Mouse (Mus musculus): ENCODE results near the gene Chuk. TPM values are rescaled to one million over a fixed set of nuclear protein-coding genes. Genes with fewer than 3 reads are reported as not detected.

Chuk gene
- polyA plus RNA-seq, 1 experiment from 2014 or later: 29.6 TPM

DNA sequence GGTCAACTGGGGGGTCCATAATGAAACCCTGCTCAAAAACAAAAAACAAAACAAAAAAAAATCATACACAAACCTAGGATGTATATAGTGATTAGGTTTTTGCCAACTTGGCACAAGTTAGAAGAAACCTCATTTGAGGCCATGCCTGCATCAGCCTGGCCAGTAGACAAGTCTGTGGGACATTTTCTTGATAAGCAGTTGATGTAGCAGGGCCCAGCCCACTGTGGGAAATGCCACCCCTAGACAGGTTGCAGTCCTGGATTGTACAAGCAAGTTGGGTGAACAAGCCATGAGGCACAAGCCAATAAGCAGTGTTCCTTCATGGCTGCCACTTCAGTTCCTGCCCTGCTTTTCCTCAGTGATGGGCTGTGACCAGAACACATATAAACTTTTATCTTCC lies 6.4 kb downstream of the Chuk start:
- Histone ChIP-seq H3K36me3 (replicated peaks; ENCODE audit: insufficient read depth, low read length) (peaks cover 46% of the 10 kb centered on the region), H3K9ac (replicated peaks) (no peak overlapping the region), H3K4me1 (ENCODE audit: insufficient read depth) (peaks cover 12% of the 10 kb centered on the region; the same call in 1 of the 2 replicates), H3K27me3 (ENCODE audit: insufficient read depth, low read length) (no peaks in the 10 kb centered on the region), H3K9me3 (ENCODE audit: low read length) (peaks cover 3% of the 10 kb centered on the region), H3K4me3 (ENCODE audit: low read depth, low read length) (no peak overlapping the region), H3K4me2 (ENCODE audit: low read depth, low read length) (no peak overlapping the region), H3K27ac (ENCODE audit: low read depth) (no peak overlapping the region)
- TF ChIP-seq CTCF (IDR thresholded peaks at IDR 0.05; ENCODE audit: low read depth) (no peak), EP300 (IDR thresholded peaks at IDR 0.05; ENCODE audit: low read depth) (no peak)
- ATAC-seq: no peak
- no peak for DNase-seq

DNA sequence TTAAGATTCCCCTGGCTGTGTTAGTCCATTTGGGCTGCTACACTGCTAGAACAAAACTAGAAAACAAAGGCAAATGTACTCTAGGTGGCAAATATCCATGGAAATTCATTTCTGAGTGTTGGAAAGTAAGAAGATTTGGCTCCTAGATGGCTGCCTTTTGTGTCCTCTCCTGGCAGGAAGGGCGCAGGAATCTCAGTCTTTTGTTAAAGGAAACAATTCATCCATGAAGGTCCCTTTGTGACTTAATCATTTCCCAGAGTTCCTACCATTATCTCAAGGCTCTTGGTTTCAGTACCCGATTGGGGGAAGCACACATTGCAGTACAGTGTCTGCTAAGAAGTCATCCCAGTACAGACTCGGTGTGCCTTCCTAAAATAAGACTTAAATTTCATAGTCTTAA lies 21.0 kb downstream of the Chuk start:
- Histone ChIP-seq H3K9me3 (ENCODE audit: low read length) (no peaks in the 10 kb centered on the region), H3K4me2 (ENCODE audit: low read depth, low read length) (no peak overlapping the region), H3K9ac (replicated peaks) (no peak overlapping the region), H3K4me3 (ENCODE audit: low read depth, low read length) (no peak overlapping the region), H3K4me1 (ENCODE audit: insufficient read depth) (no peaks in the 10 kb centered on the region), H3K27me3 (ENCODE audit: insufficient read depth, low read length) (no peaks in the 10 kb centered on the region), H3K36me3 (replicated peaks; ENCODE audit: insufficient read depth, low read length) (peaks cover 47% of the 10 kb centered on the region), H3K27ac (ENCODE audit: low read depth) (no peak overlapping the region)
- no peak for ATAC-seq
- DNase-seq: no peak
- WGBS (ENCODE audit: insufficient replicate concordance): 81% methylated on average over 3 of the region's 3 CpGs
- no peak for TF ChIP-seq EP300 (IDR thresholded peaks at IDR 0.05; ENCODE audit: low read depth)
- TF ChIP-seq CTCF (IDR thresholded peaks at IDR 0.05; ENCODE audit: low read depth): no peak

DNA sequence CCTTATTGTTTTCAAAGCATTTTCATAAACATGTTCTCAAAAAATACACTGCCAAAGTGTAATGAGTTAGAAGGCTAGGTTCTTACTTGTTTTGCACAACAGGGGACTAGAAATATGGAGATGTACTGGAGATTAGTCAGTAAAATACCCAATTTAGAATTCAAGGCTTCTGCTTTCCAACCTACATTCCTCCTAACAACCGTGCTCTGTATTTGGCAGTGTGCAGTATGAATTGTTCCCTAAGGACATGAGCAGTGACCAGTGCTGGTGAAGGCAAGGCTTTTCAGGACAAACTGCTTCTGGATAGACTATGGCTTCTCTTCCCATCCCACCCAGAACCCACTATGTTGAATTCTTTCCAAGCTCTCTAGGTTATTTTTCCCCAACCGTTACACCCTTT lies 26.4 kb downstream of the Chuk start:
- WGBS (ENCODE audit: insufficient replicate concordance): 81% methylated on average over 2 of the region's 2 CpGs
- Histone ChIP-seq H3K27ac (ENCODE audit: low read depth) (no peak overlapping the region), H3K36me3 (replicated peaks; ENCODE audit: insufficient read depth, low read length) (peaks cover 62% of the 10 kb centered on the region), H3K27me3 (ENCODE audit: insufficient read depth, low read length) (no peaks in the 10 kb centered on the region), H3K9ac (replicated peaks) (no peak overlapping the region), H3K9me3 (ENCODE audit: low read length) (no peaks in the 10 kb centered on the region), H3K4me1 (ENCODE audit: insufficient read depth) (no peaks in the 10 kb centered on the region), H3K4me3 (ENCODE audit: low read depth, low read length) (no peak overlapping the region), H3K4me2 (ENCODE audit: low read depth, low read length) (no peak overlapping the region)
- ATAC-seq: no peak
- no peak for DNase-seq
- no peak for TF ChIP-seq CTCF (IDR thresholded peaks at IDR 0.05; ENCODE audit: low read depth)
- TF ChIP-seq EP300 (IDR thresholded peaks at IDR 0.05; ENCODE audit: low read depth): no peak

DNA sequence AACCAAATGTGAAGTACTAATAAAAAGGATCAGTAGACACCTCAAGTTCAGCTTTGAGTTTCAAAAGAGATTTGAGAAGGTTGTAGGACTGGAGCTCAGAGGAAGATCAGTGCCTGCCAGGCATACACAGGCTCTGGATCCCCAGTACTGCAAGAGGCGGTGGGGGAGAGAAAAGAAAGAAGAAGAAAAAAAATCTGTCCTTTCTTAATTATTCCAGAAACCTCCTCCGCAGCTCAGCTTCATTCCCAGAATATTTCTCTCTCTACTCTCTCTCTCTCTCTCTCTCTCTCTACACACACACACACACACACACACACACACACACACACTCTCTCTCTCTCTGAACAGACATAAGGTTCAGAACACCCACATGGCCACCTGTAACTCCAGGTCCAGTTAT lies 27.3 kb downstream of the Chuk start:
- 92% methylated on average over 2 of the region's 2 CpGs for WGBS (ENCODE audit: insufficient replicate concordance)
- no peak for DNase-seq
- H3K36me3 ChIP-seq (replicated peaks; ENCODE audit: insufficient read depth, low read length): peaks cover 69% of the 10 kb centered on the region

DNA sequence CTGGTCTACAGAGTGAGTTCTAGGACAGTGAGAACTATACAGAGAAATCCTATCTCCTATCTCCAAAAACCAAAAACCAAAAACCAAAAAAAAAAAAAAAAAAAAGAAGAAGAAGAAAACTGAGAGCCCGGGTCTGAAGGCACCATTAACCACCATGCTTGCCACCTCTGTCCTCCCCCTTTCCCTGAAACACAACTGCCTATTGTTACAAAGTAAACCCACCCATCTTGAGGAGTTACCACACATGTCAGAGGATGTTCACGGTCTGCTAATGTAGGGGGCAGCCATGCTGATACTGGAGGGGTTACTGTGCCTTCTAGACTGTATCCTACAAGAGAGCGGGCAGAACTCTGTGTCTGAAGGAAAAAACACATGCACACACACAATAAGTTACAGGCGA lies 30.3 kb downstream of the Chuk start:
- no peaks in the 10 kb centered on the region for H3K9me3 ChIP-seq (ENCODE audit: low read length)
- no peak for DNase-seq
- no peak for TF ChIP-seq EP300 (IDR thresholded peaks at IDR 0.05; ENCODE audit: low read depth)
- TF ChIP-seq CTCF (IDR thresholded peaks at IDR 0.05; ENCODE audit: low read depth): no peak
- peaks cover 66% of the 10 kb centered on the region for H3K36me3 ChIP-seq (replicated peaks; ENCODE audit: insufficient read depth, low read length)
- no peaks in the 10 kb centered on the region for H3K4me1 ChIP-seq (ENCODE audit: insufficient read depth)
- 82% methylated on average over 4 of the region's 4 CpGs for WGBS (ENCODE audit: insufficient replicate concordance)
- H3K4me2 ChIP-seq (ENCODE audit: low read depth, low read length): no peak overlapping the region
- no peak overlapping the region for H3K4me3 ChIP-seq (ENCODE audit: low read depth, low read length)
- no peak for ATAC-seq
- H3K27me3 ChIP-seq (ENCODE audit: insufficient read depth, low read length): no peaks in the 10 kb centered on the region
- no peak overlapping the region for H3K27ac ChIP-seq (ENCODE audit: low read depth)
- H3K9ac ChIP-seq (replicated peaks): no peak overlapping the region

More for the DNA sequence above, 27.3 kb downstream of the Chuk start:
- TF ChIP-seq EP300 (IDR thresholded peaks at IDR 0.05; ENCODE audit: low read depth) (no peak), CTCF (IDR thresholded peaks at IDR 0.05; ENCODE audit: low read depth) (no peak)
- Histone ChIP-seq H3K4me3 (ENCODE audit: low read depth, low read length) (no peak overlapping the region), H3K27me3 (ENCODE audit: insufficient read depth, low read length) (no peaks in the 10 kb centered on the region), H3K9me3 (ENCODE audit: low read length) (no peaks in the 10 kb centered on the region), H3K9ac (replicated peaks) (no peak overlapping the region), H3K4me1 (ENCODE audit: insufficient read depth) (no peaks in the 10 kb centered on the region), H3K27ac (ENCODE audit: low read depth) (no peak overlapping the region), H3K4me2 (ENCODE audit: low read depth, low read length) (no peak overlapping the region)
- no peak for ATAC-seq

DNA sequence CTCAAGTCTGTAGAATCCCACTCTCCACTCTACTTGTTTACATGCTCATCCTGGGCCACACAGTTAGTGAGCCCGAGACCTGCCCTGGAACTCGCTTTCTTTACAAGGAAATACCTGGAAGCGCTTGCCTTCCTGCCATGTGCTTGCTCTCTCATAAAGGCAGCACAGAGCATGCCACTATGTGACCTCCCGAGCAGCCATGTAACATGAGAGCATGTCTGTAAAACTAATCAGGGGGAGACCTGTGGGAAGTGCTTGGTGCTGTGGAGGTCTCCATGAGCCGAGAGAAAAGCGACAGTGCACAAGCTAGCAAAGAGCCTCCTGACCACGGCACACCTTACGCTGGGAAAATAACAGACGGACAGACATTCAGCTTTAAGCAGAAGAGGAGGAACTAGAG lies 30.8 kb downstream of the Chuk start:
- H3K4me1 ChIP-seq (ENCODE audit: insufficient read depth): no peaks in the 10 kb centered on the region
- no peak overlapping the region for H3K27ac ChIP-seq (ENCODE audit: low read depth)
- DNase-seq (no peak), ATAC-seq (no peak)
- H3K36me3 ChIP-seq (replicated peaks; ENCODE audit: insufficient read depth, low read length): peaks cover 66% of the 10 kb centered on the region
- no peak overlapping the region for H3K4me3 ChIP-seq (ENCODE audit: low read depth, low read length)
- TF ChIP-seq EP300 (IDR thresholded peaks at IDR 0.05; ENCODE audit: low read depth) (no peak), CTCF (IDR thresholded peaks at IDR 0.05; ENCODE audit: low read depth) (no peak)
- no peaks in the 10 kb centered on the region for H3K9me3 ChIP-seq (ENCODE audit: low read length)
- WGBS (ENCODE audit: insufficient replicate concordance): 92% methylated on average over 9 of the region's 9 CpGs
- H3K27me3 ChIP-seq (ENCODE audit: insufficient read depth, low read length): no peaks in the 10 kb centered on the region
- no peak overlapping the region for H3K9ac ChIP-seq (replicated peaks)
- no peak overlapping the region for H3K4me2 ChIP-seq (ENCODE audit: low read depth, low read length)

DNA sequence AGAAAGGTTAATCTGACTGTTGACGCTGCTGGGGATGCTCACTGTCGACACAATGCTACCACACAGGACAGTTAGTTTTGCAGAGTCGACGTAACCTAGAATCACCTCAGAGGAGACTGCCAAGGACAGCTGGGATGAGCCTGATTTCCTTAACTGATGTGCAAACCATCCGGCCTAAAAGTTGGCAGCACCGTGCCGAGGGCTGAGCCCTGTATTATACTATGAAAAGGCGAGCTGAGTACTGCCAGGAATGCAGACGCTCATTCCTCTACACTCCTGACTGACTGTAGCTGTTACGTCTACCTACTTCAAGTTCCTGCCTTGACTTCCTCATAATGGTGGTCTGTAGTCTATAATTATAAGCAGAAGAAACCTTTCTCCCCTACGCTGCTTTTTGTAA lies 32.3 kb downstream of the Chuk start:
- H3K27me3 ChIP-seq (ENCODE audit: insufficient read depth, low read length): no peaks in the 10 kb centered on the region
- no peak for ATAC-seq
- no peak overlapping the region for H3K4me3 ChIP-seq (ENCODE audit: low read depth, low read length)
- H3K27ac ChIP-seq (ENCODE audit: low read depth): no peak overlapping the region
- no peak overlapping the region for H3K4me2 ChIP-seq (ENCODE audit: low read depth, low read length)
- H3K9ac ChIP-seq (replicated peaks): no peak overlapping the region
- DNase-seq: no peak
- H3K9me3 ChIP-seq (ENCODE audit: low read length): no peaks in the 10 kb centered on the region
- peaks cover 59% of the 10 kb centered on the region for H3K36me3 ChIP-seq (replicated peaks; ENCODE audit: insufficient read depth, low read length)
- TF ChIP-seq EP300 (IDR thresholded peaks at IDR 0.05; ENCODE audit: low read depth) (no peak), CTCF (IDR thresholded peaks at IDR 0.05; ENCODE audit: low read depth) (no peak)
- 76% methylated on average over 11 of the region's 11 CpGs for WGBS (ENCODE audit: insufficient replicate concordance)
- no peaks in the 10 kb centered on the region for H3K4me1 ChIP-seq (ENCODE audit: insufficient read depth)
